12 mouse cellular contexts compared by ENCODE assay signal in genomic region chr4:44172676-44173075, GRCm38 (mm10).
"Had no signal": no experiment of that assay in that cellular context is flagged by ENCODE, and none has a peak within 500 bp of the region (broad histone marks: within the 10 kb centered on the region; RNA-seq: fewer than 3 reads in every experiment).

No protein-coding gene starts in this region.

- H3K27ac ChIP-seq: intestine, embryonic 15.5 days; layer of hippocampus, adult 2 months; left cerebral cortex, adult 2 months; liver, embryonic 12.5 days; liver, embryonic 15.5 days; lung, embryonic 15.5 days; midbrain, embryonic 10.5 days; midbrain, embryonic 13.5 days; neural tube, embryonic 13.5 days had no signal

- DNase-seq: right cerebral cortex, postnatal 25 days had no signal

- H3K36me3 ChIP-seq: intestine, embryonic 15.5 days; liver, embryonic 12.5 days; liver, embryonic 15.5 days; lung, embryonic 15.5 days; midbrain, embryonic 10.5 days; neural tube, embryonic 13.5 days had no signal

- H3K27me3 ChIP-seq: intestine, embryonic 15.5 days; liver, embryonic 12.5 days; liver, embryonic 15.5 days; lung, embryonic 15.5 days; midbrain, embryonic 13.5 days; neural tube, embryonic 13.5 days had no signal

- H3K4me1 ChIP-seq: intestine, embryonic 15.5 days had no signal

- H3K9ac ChIP-seq: intestine, embryonic 15.5 days; liver, embryonic 12.5 days; liver, embryonic 15.5 days; lung, embryonic 15.5 days; midbrain, embryonic 13.5 days; neural tube, embryonic 13.5 days had no signal

- H3K4me3 ChIP-seq: intestine, embryonic 15.5 days; layer of hippocampus, adult 2 months; left cerebral cortex, adult 2 months; liver, embryonic 12.5 days; liver, embryonic 15.5 days; lung, embryonic 15.5 days; megakaryocyte, embryonic 14.5 days; midbrain, embryonic 10.5 days; midbrain, embryonic 13.5 days; myocyte; neural tube, embryonic 13.5 days had no signal
